Mouse (Mus musculus) kidney, adult 11 months (tissue): ENCODE results near the gene Sf3a3.

Experiments
- DNase-seq: peaks from one replicate; pipeline ENCODE4 v3.0.0; 2022

Sf3a3 gene

DNA sequence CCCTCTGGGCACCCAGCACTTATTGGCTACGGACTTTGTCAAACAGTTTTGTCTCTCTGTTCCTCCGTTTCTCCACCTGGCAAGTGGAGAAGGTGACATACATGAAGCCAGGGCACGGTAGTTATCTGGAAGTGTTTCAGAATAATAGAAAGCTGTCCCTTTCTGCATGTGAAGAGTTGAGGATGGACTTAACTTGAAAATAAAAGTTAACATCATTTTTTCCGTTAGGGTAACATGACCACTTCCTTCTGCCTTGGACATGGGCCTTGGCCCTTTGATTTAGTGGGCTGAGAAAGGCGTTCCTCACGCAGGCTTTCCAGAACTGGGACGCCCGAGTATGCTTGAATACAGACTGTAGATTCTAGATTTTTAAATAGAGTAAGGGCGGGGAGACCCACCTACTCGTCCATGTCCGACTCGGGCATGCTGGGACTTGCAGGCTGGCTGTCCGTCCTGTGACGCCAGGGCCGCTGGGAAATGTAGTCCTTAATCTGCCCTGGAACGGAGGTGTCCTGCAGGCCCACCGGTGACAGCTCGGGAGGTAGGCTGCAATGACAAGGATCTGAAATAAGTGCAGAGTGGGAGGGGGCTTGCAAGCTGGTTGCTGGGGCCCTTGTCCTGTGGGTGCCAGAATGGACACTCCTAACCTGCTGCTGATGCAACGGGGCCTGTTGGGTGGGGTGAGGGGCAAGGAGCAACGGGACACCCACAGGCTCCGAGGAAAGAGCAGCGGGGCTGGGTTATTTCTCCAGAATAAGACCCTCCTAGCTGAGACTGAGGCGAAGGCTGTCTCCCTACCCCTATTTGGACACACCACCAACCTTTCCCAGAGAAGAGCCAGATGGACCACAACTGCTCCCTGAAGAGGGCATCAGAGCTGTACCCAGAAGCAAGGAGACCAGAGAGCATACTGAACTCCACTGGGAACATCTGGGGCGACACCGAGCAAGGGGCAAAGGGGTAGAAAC is 27.1 kb downstream of the Sf3a3 start, which contains the start of gene Inpp5b:
TSS of gene Inpp5b (plus strand) at position 475 of the 968 bp plus-strand sequence.
- peak; percentile 84 for DNase-seq

DNA sequence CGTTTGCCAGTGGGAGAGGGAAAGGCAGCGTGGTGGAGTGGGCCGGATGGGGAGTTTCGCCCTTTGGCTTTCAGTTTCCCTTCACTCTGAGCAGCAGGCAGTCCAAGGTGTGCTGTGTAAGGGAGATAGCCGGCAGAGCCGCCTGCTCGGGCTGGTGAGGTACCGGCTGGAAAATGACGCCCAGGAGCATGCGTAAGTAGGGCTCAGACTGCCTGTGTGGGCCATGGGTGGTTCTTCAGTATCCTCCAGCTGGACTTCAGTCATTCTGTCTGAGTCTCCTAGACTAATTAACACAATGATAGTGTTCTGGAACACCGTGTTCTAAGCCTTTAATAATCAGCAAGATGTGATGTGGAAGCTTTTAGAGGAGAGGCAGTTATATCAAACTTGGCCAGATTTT is 28.3 kb downstream of the Sf3a3 start:
- DNase-seq, result peak; percentile 60

DNA sequence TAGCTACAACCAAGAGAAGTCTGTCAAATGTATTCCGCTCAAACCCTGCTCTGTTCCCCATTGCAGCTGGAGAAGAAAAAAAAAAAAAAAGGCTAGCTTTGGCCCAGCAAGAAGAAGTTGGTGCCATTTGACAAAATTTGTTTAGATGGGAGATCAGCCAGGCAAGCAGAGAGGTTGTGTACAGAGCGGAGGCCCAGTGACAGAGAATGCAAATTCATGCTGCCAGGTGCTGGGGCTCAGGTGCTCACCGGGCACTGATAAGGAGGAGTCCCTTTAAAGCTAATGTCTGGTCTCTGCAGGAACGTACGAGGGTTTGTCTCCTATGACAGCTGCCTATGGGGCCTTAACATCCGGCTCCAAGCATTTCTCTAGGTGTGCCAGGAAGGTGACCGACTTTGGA is 32.0 kb downstream of the Sf3a3 start:
- no peak for DNase-seq

DNA sequence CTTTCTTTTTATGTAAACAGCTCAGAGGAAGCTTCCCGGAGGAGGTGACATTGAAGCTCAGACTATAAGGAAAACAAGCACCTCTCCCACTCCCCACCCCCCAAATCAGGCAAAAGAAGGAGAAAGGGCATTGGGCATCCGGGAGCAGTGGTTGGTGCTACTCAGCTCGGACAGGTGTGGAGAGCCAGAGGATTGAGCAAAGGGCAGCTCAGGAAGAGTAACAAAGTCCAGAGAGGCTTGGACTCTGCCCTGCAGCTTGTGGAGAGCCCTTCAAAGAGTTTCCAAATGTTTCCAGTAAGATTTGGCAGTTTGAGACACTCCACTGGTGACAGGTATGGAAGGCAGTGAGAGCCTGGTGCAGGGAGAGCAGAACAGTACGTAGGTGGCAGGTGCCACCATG is 33.3 kb downstream of the Sf3a3 start:
- peak; percentile 83 for DNase-seq

DNA sequence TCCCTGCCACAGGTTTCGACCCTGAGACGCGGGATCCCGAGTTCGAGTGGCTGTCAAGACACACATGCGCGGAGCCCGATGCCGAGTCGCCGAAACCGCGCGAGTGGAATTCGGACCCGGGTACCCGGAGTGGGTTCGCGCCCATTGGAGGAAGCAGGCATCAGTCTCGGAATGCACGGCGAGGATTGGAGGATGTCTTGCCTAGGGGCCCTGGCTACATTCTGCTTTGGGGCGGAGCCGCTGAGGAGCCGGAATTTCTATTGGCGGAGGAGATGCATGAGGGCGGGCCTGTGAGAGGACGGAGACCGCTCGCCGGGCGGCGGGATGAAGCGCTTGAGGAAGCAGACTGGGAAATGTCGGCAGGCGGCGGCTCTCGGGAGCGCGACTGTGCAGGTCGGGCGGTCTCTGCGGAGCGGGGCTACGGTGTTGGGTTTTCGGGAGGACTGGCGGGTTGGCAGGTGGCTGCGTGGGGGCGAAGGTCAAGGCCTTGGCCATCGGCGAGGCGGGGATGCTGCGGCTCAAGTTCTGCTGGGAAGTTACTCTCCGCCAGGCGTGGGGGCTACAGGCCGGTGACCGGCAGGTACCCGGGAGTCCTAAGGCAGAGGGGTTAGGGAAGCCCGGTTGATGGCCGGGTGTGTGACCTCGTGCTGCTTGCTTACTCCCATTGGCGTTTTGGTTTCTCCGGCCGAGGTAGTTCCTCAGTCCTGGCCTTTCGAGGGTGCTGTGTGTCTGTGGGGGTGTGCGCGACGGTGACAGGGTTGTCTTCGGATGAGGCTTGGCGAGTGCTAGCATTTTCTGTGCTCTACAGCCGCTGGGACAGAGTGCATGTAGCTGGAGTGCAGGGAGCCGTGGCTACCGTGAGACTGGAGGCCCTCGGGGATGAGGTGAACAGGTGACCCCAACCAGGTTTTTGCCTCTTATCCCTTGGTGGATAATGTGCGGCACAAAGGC is 37.0 kb downstream of the Sf3a3 start:
- DNase-seq, result peak; percentile 99

DNA sequence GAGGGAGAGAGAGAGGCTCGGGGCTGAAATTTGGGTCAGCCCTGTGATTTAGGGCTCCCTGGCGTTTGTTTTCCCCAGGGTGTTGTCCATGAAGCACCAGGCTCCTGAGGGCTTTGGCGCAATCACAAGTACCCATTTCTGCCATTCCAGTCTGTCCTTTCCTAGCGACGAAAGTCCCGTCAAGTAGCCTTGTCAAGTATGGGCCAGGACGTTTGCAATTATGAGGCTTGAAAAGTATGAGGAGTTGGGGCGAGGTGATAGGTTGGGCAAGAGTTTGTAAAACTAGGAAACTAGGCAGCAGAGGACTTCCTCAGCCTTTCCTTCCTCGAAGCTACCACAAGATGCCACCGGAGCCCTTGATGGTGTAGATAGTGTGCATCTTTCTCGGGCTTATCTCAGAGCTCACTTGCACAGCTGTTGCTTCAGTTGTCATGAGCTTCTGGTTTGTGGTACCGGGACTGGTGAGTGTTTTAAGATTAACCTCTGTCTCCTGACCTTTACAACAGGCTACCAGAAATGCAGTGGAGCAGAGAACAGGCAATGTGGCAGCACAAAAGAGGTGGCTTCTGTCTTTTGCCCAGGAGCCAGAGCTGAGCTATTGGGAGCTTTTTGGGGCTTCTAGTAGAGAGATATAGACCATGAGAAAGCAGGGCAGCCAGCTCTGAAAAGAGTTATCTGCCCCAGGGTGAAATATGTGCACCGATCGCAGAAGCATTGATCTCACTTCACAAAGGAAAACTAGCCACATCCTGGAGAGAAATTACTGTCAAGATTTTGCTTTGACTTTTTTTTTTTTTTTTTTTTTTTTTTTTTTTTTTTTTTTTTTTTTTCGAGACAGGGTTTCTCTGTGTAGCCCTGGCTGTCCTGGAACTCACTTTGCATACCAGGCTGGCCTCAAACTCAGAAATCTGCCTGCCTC is 38.0 kb downstream of the Sf3a3 start:
- peak; percentile 42 for DNase-seq

DNA sequence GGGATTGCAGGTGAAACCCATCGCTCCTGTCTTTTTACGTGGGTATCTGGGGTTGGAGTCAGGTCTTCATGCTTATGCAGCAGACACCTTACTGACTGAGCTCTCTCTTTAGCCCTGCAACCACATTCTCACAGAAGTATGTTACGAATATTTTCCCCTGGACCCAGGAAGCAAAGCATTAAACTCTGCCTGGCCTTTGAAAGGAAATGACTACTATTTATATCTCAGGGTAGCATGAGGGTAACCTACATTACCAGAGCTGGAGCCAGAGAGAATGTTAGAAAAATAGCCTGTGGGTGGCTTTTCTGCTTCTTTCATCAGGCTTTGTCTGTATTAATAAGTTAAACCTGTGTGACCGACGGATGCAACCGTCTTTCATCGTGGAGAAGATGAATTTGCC is 41.0 kb downstream of the Sf3a3 start:
- no peak for DNase-seq

DNA sequence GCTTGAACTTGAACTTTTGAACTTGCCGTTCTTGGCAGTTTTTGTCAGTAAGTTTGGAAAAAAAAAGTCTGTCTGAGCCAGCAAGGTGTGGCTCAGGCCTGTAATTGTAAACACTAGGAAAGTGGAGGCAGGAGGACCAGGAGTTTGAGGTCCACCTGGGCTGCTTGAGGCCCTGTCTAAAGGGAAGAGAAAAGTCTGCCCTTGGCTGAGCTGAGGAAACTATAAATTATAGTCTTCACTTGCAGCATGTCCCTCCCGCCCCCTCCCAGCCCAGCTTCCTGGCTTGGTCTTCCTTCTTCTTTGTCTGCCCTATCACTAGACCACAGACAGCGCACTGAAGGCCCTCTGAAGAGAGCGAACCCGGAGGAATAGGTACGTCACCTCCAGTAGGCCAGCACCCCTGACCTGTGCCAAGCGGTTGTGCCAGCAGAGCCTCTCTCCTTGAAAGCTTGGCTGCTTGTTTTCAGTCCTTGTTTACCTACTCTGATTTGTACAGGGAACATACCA is 44.8 kb downstream of the Sf3a3 start:
- peak; percentile 35 for DNase-seq

DNA sequence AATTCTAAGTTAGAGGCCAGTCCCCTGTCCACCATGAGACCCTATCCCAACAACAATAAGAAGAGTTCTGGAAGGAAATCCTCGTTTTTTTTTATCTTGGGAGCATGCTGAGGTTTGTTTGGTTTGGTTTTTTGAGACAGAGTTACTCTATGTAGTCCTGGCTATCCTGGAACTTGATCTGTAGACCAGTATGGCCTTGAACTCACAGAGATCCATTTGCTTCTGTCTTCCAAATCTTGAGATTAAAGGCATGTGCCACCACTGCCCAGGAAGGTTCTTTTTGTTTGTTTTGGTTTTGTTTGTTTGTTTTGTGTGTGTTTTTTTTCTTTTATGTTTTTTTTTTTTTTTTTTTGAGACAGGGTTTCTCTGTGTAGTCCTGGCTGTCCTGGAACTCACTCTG is 46.6 kb downstream of the Sf3a3 start:
- no peak for DNase-seq

DNA sequence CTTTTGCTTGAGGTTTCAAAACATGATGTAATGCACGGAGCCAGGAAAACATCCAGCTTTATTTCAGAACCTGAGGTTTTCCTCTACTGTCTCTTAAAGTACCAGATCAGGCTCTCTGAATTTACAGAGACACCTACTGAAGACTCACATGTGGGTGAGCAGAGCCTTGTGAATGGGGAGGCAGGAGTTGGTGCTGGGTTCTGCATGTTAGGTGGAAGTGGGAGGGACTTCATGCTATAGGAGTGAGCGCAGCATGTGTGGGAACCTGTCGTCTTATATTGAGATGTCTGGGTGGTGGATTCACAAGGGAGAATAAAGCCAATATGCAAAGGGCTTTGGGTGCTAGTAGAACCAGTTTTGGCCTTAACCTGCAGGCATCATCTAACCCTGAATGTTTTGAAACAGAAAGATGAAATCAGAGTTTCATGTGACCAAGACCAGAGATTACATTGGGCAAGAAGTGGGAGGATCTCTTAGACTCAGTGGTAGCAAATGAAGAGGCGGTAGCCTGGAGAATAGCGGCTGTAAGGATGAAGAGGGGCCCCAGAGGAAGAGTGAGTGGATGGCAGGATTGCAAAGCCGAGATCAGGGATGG is 48.4 kb downstream of the Sf3a3 start:
- DNase-seq, result no peak

DNA sequence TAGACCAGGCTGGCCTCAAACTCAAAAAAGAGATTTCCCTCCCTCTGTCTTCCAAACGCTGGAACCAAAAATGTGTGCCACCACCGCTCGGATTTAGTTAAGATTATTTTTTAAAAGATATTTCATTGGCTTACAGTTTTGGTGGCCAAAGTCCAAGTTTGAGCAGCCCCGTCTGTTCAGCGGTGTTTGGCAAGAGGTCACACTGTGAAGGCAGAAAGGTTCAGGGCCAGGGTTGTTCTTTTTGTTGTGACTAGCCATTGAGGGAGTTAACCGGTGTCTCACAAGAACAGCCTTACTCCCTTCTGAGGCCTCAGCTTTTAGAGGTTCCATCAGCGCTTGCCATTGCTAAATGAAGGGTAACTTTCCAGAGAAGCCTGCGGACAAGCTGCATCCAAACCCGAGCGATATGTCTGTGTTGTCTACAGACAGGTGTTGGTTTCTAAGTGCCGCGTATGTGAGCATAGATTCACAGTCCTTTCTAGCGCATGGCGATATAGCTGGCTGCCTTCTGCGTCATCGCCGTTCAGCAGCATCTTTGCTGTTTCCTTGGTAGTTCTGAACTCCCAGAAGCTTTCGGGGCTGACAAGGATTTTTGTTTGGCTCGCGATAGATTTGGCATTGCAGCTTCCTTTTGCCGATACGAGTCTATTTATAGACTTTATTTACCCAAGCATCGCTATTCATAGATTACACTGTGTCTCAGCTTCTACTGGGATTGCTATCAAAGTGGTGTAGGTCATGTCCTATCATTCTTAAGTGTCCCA is 51.4 kb downstream of the Sf3a3 start:
- DNase-seq, result no peak

DNA sequence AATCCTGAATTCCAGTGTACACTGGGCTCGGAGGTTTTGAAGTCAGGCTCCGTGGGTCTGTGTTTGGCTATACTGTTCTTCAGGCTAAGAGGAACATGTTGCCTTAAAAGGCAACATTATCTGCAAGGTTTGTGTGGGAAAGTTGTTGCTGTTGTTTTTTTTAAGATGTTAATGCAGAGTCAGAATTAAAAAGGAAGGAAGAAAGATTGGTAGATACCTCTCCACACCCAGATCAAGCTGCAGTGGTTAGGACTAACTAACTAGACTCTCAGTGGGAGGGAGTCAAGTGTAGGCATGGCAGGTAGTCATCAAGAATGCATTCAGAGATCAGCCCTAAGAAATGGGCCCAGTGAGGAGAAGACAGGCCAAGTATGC is 52.0 kb downstream of the Sf3a3 start:
- no peak for DNase-seq

DNA sequence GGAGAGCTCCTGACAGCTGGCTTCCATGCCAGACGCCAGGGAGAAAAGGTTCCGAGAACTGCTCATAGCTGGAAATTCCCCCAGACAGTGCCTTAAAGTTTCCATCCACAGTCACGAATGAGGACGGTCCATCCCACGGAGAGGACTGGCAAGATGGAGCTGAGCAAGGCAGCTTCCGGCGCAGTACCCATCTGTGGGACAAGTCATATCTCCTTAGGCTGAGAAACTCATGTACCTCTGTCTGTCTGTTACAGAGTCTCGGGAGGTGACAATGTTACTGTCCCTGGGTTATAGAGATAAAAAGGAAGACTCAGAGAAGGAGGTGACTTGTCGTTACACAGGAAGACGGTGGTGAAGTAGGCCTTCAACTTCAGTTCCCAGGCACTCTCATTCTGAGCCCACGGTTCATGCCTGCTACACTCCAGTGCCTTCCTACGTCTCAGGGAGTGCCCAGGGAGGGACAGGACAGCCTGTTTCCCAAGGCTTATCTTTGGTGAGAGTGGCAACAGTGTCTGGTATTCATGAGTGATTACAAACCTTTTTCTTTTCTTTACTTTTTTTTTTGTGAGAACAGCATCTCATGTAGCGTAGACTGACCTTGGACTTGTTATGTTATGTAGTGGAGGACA is 54.5 kb downstream of the Sf3a3 start:
- no peak for DNase-seq

DNA sequence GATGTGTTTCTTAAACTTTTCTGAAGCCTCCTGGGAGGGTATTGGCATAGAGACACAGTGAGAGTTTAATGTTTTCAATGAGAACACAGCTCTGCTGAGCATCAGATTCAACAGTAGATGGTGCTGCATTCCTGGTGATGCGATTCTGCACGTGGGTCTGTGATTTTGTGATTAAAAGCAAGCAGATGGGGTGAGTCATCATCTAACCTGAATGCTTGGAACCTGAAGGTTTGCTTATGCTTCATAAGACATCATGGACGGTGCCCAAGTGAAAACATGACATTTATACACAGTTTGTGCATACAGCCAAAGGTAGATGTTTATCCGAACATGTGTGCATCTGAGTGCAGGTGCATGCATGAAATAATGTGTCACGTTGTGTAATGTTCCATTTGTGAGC is 56.0 kb downstream of the Sf3a3 start:
- DNase-seq, result no peak

DNA sequence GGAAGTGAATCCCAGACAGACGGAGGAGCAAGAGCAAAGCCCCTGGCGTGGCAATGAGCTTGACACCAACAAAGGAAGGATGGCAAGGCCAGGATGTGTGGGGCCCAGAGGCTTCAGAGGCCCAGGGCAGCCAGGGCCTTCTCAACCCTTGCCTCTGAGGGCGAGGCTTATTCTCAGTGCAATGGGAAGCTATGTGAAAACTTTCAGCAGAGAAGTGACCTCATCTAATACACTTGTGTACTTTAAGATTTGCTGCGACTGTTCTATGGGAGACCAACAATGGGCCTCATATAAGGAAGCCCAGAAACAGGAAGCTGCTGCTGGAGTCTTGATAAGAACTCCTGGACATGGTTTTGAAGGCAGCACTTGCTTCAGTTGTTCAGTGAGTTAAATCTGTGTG is 57.5 kb downstream of the Sf3a3 start:
- no peak for DNase-seq

DNA sequence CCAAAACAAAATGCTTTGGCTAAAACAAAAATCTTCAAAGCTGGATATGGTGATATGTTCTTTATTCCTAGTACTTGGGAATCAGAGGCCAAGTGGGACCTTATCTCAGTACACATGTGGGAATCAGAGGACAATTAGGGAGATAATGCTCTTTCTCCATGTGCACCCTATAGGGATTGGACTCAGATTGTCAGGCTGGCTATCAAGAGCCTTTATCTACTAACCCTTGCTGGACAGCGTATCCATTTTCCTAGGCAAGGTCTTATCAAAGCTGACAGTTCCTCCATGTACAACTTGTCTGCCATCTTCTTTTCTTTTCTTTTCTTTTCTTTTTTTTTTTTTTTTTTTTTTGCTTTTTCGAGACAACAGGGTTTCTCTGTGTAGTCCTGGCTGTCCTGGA is 58.9 kb downstream of the Sf3a3 start:
- DNase-seq, result no peak

DNA sequence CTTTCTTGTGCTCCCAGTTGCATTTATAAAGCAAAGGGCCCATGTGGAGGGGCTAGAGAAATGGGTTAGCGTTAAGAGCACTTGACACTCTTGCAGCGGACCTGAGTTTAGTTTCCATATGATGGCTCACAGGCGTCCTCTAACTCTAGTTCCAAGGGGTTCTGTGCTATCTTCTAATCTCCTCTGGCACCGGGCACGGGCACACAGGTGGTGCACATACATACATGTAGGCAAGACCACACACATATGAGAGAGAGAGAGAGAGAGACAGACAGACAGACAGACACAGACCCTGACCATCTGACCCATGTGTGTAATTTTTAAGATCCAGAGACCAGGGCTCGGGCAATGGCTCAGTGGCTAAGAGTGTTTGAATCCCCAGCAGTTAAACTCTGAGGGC is 59.4 kb downstream of the Sf3a3 start:
- no peak for DNase-seq

DNA sequence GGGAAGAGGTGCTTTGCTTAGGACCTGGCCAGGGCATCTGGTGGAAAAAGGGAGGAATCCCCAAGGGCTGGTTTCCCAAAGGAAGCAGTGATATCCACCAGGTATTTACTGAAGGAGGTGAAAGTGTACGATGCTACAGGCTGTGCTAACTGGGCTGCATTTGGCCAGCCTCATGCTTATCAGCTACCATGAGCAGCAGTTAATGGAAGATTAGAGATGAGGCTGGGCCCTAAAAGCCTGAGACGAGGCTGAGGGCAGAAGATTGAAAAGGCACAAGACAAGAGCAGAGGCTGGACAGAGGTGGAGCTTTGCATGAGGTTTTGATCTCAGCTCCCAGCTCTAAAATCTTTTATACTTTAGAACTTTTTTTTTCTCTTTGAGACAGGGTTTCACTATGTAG is 59.9 kb downstream of the Sf3a3 start:
- no peak for DNase-seq

DNA sequence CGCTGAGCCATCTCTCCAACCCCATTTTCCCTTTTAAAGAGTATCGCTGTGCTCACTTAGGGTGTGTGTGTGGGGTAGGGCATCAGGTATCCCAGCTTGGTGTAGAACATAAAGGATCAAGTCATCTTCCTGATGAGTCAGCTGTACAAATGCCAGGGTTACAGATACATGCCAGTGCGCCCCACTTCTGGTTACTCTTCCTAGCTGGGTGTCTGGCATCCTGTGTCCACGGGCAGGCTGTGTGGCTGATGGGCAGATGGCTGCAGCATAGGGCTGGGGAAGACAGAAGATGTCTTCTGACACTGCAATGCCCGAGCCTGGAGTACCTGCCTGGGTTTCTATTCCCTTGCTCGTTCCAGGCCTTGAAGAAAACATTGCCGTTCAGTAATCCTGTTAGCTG is 66.8 kb downstream of the Sf3a3 start:
- no peak for DNase-seq
